Mouse (Mus musculus): ENCODE measurements around the gene Zfp628.

Gene Zfp628

DNA sequence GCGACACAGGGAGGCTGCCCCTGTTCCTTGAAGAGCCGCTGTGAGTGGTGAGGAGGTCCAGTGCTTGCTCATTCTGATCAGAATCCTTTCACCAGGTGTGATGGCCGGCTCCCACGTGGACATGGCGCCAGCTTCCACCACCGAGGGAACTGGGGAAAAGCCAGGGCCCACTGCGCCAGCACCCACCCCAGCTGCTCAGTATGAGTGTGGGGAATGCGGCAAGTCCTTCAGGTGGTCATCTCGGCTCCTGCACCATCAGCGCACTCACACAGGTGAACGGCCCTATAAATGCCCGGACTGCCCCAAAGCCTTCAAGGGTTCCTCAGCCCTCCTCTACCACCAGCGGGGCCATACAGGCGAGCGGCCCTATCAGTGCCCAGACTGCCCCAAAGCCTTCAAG lies 3.7 kb downstream of the Zfp628 start:
- DNase-seq (ENCODE audit: low read depth, low spot score), result no peak

- DNase-seq (ENCODE audit: low read depth, low spot score), result no peak
Observed at GRCm38 (mm10) chr7:4919096-4919495, 4.1 kb downstream of the Zfp628 start.

GRCm38 (mm10) chr7:4919971-4920370 lies 5.0 kb downstream of the Zfp628 start:
- no peak for DNase-seq (ENCODE audit: low read depth, low spot score)

- DNase-seq (ENCODE audit: low read depth, low spot score), result no peak
Observed at GRCm38 (mm10) chr7:4920496-4920895, 5.5 kb downstream of the Zfp628 start.

DNA sequence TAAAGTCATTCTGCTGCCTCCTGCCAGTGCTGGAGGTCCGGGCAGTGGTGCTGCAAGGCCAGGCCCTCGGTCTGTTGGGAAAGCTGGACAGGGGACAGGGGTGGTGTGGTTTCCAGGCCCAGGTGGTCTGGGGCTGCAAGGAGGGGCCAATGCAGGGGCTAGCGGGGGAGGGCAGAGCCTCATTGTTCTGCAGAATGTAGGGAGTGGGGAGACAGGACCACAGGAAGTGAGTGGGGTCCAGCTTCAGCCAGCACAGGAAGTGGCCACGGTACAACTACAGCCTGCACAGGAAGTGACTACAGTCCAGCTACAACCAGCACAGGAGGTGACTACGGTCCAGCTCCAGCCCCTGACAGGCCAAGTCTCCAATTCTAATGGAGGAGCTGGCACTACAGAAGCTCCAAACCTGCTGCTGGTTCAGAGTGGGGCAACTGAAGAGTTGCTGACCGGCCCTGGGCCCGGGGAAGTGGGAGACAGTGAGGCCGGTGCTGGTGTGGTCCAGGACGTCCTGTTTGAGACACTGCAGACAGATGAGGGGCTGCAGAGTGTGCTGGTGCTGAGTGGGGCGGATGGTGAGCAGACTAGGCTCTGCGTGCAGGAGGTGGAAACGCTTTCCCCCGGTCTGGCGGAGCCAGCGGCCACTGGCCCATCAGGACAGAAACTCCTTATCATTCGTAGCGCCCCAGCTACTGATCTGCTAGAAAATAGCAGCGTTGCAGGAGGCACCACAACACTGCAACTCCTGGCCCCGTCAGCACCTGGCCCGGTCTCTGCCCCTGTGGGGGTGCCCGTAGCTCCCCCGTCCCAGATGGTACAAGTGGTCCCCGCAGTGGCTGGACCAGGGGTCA lies 6.2 kb downstream of the Zfp628 start:
- DNase-seq (ENCODE audit: low read depth, low spot score), result no peak

DNA sequence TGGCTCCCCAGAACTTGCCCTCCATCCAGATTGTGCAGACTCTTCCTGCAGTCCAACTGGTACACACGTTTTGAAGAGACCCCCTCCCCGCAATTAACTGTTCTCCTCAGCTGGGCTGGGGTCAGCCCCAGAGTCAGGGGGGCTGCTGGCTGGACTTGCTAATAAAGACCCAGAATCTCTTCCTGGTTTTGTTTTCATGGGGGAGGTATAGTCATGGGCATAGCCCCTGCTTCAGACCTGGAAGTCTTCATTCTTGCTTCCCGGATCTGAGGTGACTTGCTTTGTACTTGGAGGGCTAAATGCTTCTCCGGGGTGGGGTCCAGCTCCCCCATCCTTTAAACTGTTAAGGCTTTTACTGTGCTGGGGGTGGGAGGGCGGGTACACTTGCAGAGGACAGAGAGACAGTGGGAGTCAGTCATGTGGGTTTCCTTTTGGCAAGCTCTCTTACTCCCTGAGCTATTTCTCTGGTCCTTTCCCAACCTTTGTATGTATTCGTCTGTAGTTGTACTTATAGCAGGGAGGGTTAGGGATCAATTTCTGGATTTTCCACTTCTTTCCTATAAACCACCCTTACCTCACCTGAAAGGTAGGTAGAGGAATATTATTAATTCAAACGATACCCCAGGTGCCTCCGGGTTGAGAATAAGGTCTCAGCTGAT lies 6.9 kb downstream of the Zfp628 start, which contains the start of gene Nat14:
Nat14 (plus strand) TSS at position 205 of the 659 bp plus-strand sequence.
- no peak for DNase-seq (ENCODE audit: low read depth, low spot score)

- peak; percentile 65 for DNase-seq (ENCODE audit: low read depth, low spot score)
Observed at GRCm38 (mm10) chr7:4922508-4922907, 7.5 kb downstream of the Zfp628 start.

GRCm38 (mm10) chr7:4922931-4923565 lies 8.0 kb downstream of the Zfp628 start:
- peak; percentile 28 for DNase-seq (ENCODE audit: low read depth, low spot score)

GRCm38 (mm10) chr7:4923586-4924364 lies 8.8 kb downstream of the Zfp628 start:
- no peak for DNase-seq (ENCODE audit: low read depth, low spot score)

DNA sequence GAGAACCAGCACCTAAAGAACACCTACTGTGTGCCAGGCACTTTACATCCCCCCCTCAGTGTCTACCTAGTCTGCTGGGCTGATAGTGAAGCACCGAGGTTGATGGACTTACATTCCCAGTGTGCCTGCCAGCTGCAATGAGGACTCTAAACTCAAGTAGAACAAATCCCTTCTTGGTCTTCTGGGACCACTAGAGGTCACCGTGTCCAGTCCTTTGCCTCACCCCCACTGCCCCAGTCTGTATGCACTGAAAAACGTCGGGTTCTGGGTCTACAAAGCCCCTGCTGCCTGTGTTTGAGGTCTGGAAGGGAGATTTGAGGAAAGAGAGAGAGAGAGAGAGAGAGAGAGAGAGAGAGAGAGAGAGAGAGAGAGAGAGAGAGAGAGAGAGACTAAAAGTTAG lies 9.5 kb downstream of the Zfp628 start:
- DNase-seq (ENCODE audit: low read depth, low spot score), result no peak

GRCm38 (mm10) chr7:4924891-4925301 lies 9.9 kb downstream of the Zfp628 start:
- DNase-seq (ENCODE audit: low read depth, low spot score), result no peak

DNA sequence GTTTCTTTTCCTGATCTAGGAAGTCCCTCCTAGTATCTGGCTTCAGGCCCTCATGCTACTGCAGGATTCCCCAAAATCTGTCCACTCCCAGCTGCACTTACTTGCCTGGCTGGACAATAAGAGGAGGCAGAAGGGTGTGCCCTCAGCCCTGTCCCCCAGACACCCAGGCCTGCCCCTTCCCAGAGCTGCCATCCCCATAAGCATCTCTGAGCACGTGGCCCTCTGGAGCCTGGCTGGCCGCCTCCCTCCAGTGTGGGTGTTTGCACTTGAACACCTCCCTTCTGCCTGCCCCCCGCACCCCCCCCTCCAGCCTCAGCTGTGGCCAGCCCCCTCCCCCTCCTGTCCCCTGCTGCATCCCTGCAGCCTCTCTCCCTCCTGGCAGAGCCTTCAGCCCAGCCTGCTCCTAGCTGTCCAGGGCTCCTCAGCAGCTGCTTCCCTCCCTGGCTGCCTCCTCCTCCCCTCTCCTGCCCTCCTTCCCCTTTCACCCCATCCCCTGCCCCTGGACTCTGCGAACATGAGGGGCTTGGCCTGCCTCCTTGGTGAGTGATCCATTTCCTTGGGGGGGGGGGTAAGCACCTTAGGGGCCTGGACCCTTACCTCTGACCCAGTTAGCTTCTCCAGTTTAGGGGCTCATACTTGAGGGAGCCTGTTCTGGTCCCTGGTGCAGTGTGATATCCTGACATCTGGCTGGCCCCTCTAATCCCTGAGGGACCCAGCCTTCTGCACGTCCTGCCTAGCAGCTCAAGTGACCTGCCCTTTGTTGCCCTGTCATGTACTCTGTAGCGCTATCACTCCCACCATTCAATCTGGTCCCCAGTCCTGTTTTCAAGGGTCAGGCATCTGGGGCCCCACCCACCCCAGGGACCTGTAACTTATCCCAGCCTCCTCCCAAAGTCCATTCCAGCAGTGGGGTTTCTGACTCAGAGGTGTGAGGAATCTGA lies 10.7 kb downstream of the Zfp628 start, which contains the start of gene Ssc5d:
Ssc5d (plus strand) TSS at position 345 of the 941 bp plus-strand sequence.
- DNase-seq (ENCODE audit: low read depth, low spot score), result no peak

- DNase-seq (ENCODE audit: low read depth, low spot score), result no peak
Observed at GRCm38 (mm10) chr7:4926849-4927248, 11.8 kb downstream of the Zfp628 start.

- DNase-seq (ENCODE audit: low read depth, low spot score), result no peak
Observed at GRCm38 (mm10) chr7:4927711-4928110, 12.7 kb downstream of the Zfp628 start.

GRCm38 (mm10) chr7:4928323-4928722 lies 13.3 kb downstream of the Zfp628 start:
- DNase-seq (ENCODE audit: low read depth, low spot score), result no peak

DNA sequence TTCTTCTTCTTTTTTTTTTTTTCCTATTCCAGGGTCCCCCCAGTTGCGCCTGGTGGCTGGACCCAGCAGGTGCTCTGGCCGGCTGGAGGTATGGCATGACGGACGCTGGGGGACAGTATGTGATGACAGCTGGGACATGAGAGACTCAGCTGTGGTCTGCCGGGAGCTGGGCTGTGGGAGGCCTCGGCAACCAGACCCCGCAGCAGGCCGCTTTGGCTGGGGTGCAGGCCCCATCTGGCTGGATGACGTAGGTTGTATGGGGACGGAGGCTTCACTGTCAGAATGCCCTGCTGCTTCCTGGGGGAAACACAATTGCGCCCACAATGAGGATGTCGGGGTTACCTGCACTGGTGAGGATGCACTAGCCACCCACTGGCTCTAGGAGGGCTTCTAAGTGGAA lies 18.1 kb downstream of the Zfp628 start:
- DNase-seq (ENCODE audit: low read depth, low spot score), result no peak

DNA sequence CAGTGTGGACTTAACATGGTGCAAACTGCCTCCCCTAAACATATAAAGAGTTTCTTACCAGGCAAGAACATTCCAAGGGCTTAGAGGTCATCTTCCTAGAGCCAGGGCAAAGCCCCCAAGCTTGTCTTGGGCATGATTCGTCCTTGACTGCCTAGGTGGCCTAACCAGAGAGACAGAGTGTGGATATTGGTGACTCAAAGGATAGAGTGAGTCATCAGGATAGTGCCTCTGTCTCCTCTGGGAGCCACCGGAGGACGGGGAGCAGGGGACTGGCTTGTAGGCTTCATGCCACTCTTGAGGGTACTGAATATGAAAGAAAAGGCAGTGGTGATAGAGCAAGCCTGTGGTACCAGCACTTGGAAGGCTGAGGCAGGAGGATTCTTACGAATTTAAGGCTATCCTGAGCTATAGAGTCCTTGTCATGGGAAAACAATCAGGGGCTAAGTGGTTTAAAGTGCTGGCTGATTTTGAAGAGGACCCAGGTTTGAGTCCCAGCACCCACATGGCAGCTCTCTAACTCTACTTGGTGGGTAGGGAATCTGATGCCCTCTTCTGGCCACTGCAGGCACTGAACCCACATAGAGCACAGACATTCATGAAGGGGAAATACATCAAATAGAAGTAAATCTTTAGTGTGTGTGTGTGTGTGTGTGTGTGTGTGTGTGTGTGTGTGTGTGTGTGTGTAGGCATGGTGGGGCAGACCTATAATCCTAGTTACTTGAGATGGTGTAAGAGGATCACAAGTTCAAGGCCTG lies 19.3 kb downstream of the Zfp628 start:
- no peak for DNase-seq (ENCODE audit: low read depth, low spot score)

GRCm38 (mm10) chr7:4936832-4937231 lies 21.8 kb downstream of the Zfp628 start:
- DNase-seq (ENCODE audit: low read depth, low spot score), result no peak

DNA sequence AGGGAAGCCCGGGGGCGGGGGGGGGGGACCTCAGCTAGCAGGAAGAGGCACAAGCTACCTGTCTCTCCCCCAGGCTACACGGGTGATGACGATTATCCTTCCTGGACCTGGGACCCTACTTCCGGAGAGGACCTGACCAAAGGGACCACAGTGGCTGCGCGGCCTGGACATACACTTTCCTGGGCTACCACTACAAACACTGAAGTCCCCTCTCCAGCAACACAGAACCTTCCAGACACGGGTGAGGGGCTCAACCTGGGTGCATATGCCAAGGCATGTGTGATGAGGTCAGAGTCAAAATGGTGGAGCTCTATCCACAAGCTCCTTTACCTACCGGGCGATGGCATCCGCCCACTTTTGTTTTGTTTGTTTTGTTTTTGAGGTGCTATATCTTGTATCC lies 22.4 kb downstream of the Zfp628 start:
- no peak for DNase-seq (ENCODE audit: low read depth, low spot score)

GRCm38 (mm10) chr7:4938456-4938855 lies 23.4 kb downstream of the Zfp628 start:
- DNase-seq (ENCODE audit: low read depth, low spot score), result peak; percentile 74

Data from CD4-positive helper T cell, adult 2 months (primary cell).